Mouse (Mus musculus) hindbrain, embryonic 12.5 days (tissue): ENCODE measurements around the gene Slc22a13. TPM values are rescaled to one million over a fixed set of nuclear protein-coding genes. Genes with fewer than 3 reads are reported as not detected.

Source experiments
- ATAC-seq: fragments of 200-750 bp; cut with Nextera tagmentation; 2 replicates; pipeline ENCODE4 v1.8.0; 2017; ENCODE audit warnings: moderate TSS enrichment; ENCODE audit not compliant: low FRiP score
- H3K27ac ChIP-seq: fragments of 300-500 bp; sonication (generic); 2 replicates; pipeline ENCODE4 v1.5.1; 2016; ENCODE audit warnings: mild to moderate bottlenecking
- H3K27me3 ChIP-seq: fragments of 300-500 bp; sonication (generic); 2 replicates; pipeline ENCODE4 v1.6.1; 2016; ENCODE audit warnings: mild to moderate bottlenecking
- H3K36me3 ChIP-seq: fragments of 300-500 bp; sonication (generic); 2 replicates; pipeline ENCODE4 v1.6.1; 2016; ENCODE audit warnings: mild to moderate bottlenecking
- H3K4me1 ChIP-seq: fragments of 300-500 bp; sonication (generic); 2 replicates; pipeline ENCODE4 v1.6.1; 2016
- H3K4me2 ChIP-seq: fragments of 300-500 bp; sonication (generic); replicated peaks from 2 replicates; pipeline ENCODE4 v1.6.1; 2016; ENCODE audit warnings: mild to moderate bottlenecking
- H3K4me3 ChIP-seq: fragments of 300-500 bp; sonication (generic); 2 replicates; pipeline ENCODE4 v1.5.1; 2016; ENCODE audit warnings: mild to moderate bottlenecking
- H3K9ac ChIP-seq: fragments of 300-500 bp; sonication (generic); 2 replicates; pipeline ENCODE4 v1.6.1; 2016; ENCODE audit warnings: mild to moderate bottlenecking, moderate library complexity
- H3K9me3 ChIP-seq: fragments of 300-500 bp; sonication (generic); replicated peaks from 2 replicates; pipeline ENCODE4 v1.6.1; 2016; ENCODE audit warnings: mild to moderate bottlenecking
- WGBS: fragments of 180-500 bp; shearing (Covaris S2); methylation state at CpG from one replicate; pipeline ENCODE4 v1.1.7; 2016; 5-methylcytosine and 5-hydroxymethylcytosine counted together
- polyA plus RNA-seq: library from polyadenylated mRNA; unstranded; fragments of >200 nt; fragmentation: Nextera tagmentation; extraction: Ambion mirVana; gene quantifications from 2 replicates; pipeline ENCODE4 v1.2.1, GENCODE M21; 2016

The Slc22a13 gene
- polyA plus RNA-seq: 0.12 TPM in 1 of 2 replicates, not detected in the other

DNA sequence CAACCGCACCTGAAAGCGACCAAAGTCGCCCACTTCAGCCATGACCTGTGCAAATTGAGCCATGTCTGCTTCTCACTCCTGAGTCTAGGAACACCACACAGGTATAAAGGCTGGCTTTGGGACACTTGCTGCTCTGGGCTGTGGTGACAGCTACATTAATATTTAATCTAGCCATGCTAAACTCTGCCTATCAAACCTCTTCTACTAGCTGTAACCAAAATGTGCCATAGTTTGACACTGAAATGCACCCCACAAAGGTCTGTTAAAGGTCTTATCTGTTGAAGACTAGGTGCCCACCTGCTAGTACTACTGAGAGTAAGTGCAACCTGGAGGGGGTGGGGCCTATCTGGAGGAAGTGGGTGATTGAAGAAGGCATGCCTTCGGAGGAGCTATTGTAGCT lies at the start of gene Slc22a13:
Gene Slc22a13, minus strand, starts transcription at position 101 of the 400 bp plus-strand sequence.
- 100% methylated on average over 4 of the region's 4 CpGs for WGBS
- peaks cover 5% of the 10 kb centered on the region; the same call in 1 of the 2 replicates for H3K9me3 ChIP-seq
- no peak within 1 kb of the TSS for H3K27ac ChIP-seq
- no peak within 1 kb of the TSS for H3K4me2 ChIP-seq
- no peak within 1 kb of the TSS for H3K4me3 ChIP-seq
- H3K9ac ChIP-seq: no peak within 1 kb of the TSS
- H3K4me1 ChIP-seq: no peaks in the 10 kb centered on the region
- no peak for ATAC-seq
- no peaks in the 10 kb centered on the region for H3K27me3 ChIP-seq
- no peaks in the 10 kb centered on the region for H3K36me3 ChIP-seq

DNA sequence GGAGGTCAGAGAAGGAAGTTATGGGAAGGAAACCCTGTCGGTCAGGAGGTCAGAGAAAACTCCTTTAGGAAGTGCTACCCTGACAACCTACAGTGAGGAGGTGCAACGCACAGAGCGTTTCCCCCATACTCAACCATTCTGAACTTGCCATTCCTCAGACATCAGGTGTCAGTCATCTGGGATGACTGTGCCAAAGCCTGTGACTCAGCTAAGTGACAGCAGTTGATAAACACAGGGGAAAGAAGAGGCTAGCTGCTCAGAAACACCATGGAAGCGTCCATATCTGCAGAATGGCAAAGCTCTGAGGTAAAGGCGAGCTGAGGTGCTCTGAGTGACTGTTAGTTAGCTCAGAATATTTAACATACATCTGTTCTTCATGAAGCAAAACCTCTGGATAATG lies 49.2 kb upstream of the Slc22a13 start:
- H3K4me3 ChIP-seq: no peak overlapping the region
- no peaks in the 10 kb centered on the region for H3K4me1 ChIP-seq
- H3K4me2 ChIP-seq: no peak overlapping the region
- no peak overlapping the region for H3K27ac ChIP-seq
- no peak overlapping the region for H3K9ac ChIP-seq
- no peak for ATAC-seq
- no peaks in the 10 kb centered on the region for H3K27me3 ChIP-seq
- WGBS: 83% methylated on average over 5 of the region's 5 CpGs
- peaks cover 51% of the 10 kb centered on the region for H3K36me3 ChIP-seq
- H3K9me3 ChIP-seq: no peaks in the 10 kb centered on the region

DNA sequence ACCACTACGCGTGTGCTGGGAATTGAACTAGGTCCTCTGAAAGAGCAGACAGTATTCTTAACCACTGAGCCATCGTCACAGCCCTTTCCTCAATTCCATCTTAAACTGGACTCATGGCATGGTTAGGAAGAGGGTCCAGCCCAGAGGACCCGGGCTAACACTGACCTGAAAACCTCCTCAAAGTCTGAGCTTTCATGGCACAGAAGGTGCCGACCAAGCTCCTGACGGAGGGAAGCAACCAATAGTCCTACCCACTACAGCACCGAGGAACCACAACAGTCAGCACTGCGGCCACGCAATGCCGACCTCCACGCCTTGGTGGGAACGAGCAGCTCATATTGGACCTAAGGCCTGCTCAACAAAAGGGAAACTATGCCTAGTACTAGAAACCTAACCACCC lies 47.3 kb upstream of the Slc22a13 start:
- Histone ChIP-seq H3K4me3 (no peak overlapping the region), H3K4me2 (no peak overlapping the region), H3K4me1 (no peaks in the 10 kb centered on the region), H3K27me3 (no peaks in the 10 kb centered on the region), H3K27ac (no peak overlapping the region), H3K9ac (no peak overlapping the region), H3K9me3 (no peaks in the 10 kb centered on the region), H3K36me3 (peaks cover 54% of the 10 kb centered on the region)
- 97% methylated on average over 12 of the region's 12 CpGs for WGBS
- ATAC-seq: no peak

DNA sequence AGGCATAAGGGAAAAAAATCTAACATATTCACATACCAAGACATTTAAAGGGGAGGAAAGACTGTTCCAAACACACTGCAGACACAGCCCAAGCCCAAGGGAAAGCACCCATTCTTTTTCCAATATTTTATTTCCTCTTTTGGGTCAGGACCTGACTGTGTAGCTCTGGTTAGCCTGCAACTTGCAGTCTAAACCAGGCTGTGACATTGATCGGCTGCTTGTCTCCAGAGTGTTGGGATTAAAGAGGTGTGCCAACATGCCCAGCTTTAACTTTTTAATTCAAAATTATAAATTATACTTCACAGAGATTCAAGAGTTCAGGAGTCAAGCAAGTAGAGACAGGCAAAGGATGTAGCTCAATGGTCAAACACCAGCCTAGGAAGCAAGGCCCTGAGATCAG lies 46.2 kb upstream of the Slc22a13 start:
- no peak overlapping the region for H3K9ac ChIP-seq
- 91% methylated on average over 1 of the region's 1 CpGs for WGBS
- ATAC-seq: no peak
- no peak overlapping the region for H3K27ac ChIP-seq
- H3K27me3 ChIP-seq: no peaks in the 10 kb centered on the region
- H3K36me3 ChIP-seq: peaks cover 63% of the 10 kb centered on the region
- no peaks in the 10 kb centered on the region for H3K9me3 ChIP-seq
- no peak overlapping the region for H3K4me3 ChIP-seq
- no peak overlapping the region for H3K4me2 ChIP-seq
- no peaks in the 10 kb centered on the region for H3K4me1 ChIP-seq

DNA sequence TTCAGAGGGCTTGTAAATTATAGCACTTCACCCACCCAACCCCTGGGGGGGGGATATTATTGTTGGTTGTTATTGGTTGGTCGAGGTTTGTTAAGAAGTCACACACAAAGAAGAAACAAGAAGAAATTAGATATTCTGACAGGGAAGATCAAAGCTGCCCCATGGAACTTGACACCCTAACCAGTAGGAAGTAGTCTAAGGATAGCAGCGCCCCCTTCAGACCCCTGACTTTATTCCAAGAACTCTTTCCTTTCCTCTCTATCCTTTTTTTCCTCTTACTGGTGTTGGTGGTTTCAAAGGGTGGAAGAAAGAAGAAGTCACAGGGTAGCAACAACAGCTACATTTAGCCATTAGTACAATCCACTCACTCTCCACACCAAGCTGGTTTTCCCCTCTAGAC lies 45.3 kb upstream of the Slc22a13 start:
- H3K9me3 ChIP-seq: no peaks in the 10 kb centered on the region
- no peak overlapping the region for H3K9ac ChIP-seq
- H3K4me3 ChIP-seq: no peak overlapping the region
- H3K4me2 ChIP-seq: no peak overlapping the region
- 82% methylated on average over 2 of the region's 2 CpGs for WGBS
- H3K27ac ChIP-seq: no peak overlapping the region
- ATAC-seq: no peak
- H3K27me3 ChIP-seq: no peaks in the 10 kb centered on the region
- no peaks in the 10 kb centered on the region for H3K4me1 ChIP-seq
- peaks cover 63% of the 10 kb centered on the region for H3K36me3 ChIP-seq

DNA sequence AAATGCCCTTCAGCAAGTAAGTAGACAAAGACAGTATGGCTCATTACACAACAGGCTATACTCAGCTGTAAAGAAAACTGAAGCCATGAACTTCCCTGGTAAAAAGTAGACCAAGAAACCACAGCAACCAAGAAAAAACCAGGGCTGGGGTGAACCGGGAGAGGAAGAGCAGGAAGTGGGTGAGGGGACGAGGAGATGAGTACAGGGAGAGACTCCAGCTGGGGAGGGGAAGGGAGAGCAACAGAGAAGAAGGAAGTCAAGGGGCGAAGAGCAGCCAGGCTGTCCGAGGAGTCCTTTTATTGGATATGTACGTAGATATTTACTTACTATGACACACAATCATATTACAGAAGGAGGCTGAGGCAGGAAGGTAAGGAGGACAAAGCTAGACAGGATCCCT lies 39.1 kb upstream of the Slc22a13 start:
- peaks cover 48% of the 10 kb centered on the region for H3K36me3 ChIP-seq

DNA sequence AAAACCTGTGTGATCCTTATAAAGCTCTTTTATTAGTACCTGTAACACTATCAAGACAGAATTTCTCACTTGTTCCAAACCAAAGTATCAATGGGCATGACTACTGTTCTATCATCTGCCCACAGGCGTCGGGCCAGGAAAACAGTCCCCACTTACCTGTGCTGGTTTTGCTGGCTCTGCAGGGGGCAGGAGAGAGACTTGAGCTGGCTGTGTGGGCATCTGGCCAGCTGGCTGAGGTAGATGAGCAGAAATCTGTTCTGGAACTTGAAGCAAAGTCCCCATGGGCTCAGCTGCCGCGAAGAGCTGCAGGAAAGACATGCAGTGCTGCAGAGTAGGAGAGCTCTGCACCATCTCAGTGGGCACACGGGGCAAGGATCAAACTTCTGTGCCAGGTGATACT lies 37.9 kb upstream of the Slc22a13 start:
- 92% methylated on average over 5 of the region's 5 CpGs for whole genome bisulfite sequencing
- H3K36me3 ChIP-seq: peaks cover 59% of the 10 kb centered on the region
- H3K27me3 ChIP-seq: no peaks in the 10 kb centered on the region

More for the DNA sequence above, 39.1 kb upstream of the Slc22a13 start:
- Histone ChIP-seq H3K27ac (no peak overlapping the region), H3K4me1 (no peaks in the 10 kb centered on the region), H3K4me2 (no peak overlapping the region), H3K27me3 (no peaks in the 10 kb centered on the region), H3K4me3 (no peak overlapping the region), H3K9me3 (no peaks in the 10 kb centered on the region), H3K9ac (no peak overlapping the region)
- 88% methylated on average over 5 of the region's 5 CpGs for WGBS
- ATAC-seq: no peak

DNA sequence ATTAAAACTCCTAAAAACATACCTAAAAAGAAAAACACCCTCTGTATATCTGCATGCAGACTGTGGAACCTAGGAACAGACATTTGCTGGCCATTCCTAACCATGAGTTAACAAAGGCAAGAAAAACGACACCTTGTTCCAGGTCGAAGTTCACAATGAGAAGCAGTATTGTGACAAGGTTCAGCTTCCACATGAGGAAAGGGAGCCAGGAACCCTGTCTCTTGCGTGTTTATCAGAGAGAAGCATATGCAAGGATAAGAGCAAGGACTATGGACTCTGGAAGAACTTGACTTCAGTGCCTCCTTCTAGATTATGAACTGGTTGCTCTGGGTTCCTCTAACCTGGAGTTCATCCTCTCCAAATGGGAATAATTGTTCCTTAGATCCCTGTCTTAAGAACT lies 35.1 kb upstream of the Slc22a13 start:
- peaks cover 63% of the 10 kb centered on the region for H3K36me3 ChIP-seq

More for the DNA sequence above, 37.9 kb upstream of the Slc22a13 start:
- no peak for ATAC-seq
- no peak overlapping the region for H3K4me3 ChIP-seq
- no peaks in the 10 kb centered on the region for H3K9me3 ChIP-seq
- H3K9ac ChIP-seq: no peak overlapping the region
- no peak overlapping the region for H3K4me2 ChIP-seq
- H3K27ac ChIP-seq: no peak overlapping the region
- H3K4me1 ChIP-seq: no peaks in the 10 kb centered on the region

DNA sequence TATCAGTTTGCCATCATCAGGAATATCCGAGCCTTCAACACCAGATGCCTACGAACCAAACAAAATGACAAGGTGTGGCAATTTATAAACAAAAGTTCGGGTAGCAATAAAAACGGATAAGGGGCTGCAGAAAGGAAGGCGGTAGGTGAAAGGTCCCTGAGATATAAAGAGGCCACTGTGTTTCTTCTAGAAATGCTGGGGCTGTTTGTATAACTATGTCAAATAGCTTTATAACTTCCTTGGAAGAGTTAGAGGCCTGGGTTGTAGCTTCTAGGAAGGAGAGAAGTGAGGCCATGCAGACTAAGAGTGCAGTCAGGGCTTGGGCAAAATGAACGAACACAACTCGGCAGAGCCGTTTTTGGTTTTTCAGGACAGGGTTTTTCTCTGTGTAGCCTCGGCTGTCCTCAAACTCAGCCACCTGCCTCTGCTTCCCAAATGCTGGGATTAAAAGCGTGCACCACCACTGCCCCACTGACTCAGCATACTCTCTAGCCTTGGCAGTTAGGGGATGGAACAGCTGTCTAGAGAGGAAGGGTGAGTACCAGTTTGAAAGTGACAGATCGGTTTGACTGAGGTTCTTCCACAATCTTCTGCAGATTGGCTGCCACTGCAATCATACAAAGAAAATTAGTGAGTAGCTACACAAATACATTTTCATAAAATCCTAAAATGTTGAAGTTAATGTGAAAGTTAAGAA lies 32.4 kb upstream of the Slc22a13 start:
- Histone ChIP-seq H3K27me3 (no peaks in the 10 kb centered on the region), H3K4me1 (no peaks in the 10 kb centered on the region), H3K4me3 (no peak overlapping the region), H3K27ac (no peak overlapping the region), H3K36me3 (peaks cover 54% of the 10 kb centered on the region), H3K9ac (no peak overlapping the region), H3K4me2 (no peak overlapping the region), H3K9me3 (no peaks in the 10 kb centered on the region)
- no peak for ATAC-seq
- 92% methylated on average over 11 of the region's 11 CpGs for WGBS

More for the DNA sequence above, 35.1 kb upstream of the Slc22a13 start:
- no peak for ATAC-seq
- H3K4me1 ChIP-seq: no peaks in the 10 kb centered on the region
- H3K9ac ChIP-seq: no peak overlapping the region
- H3K27me3 ChIP-seq: no peaks in the 10 kb centered on the region
- no peak overlapping the region for H3K4me2 ChIP-seq
- no peak overlapping the region for H3K27ac ChIP-seq
- 89% methylated on average over 3 of the region's 3 CpGs for WGBS
- H3K9me3 ChIP-seq: no peaks in the 10 kb centered on the region
- H3K4me3 ChIP-seq: no peak overlapping the region

DNA sequence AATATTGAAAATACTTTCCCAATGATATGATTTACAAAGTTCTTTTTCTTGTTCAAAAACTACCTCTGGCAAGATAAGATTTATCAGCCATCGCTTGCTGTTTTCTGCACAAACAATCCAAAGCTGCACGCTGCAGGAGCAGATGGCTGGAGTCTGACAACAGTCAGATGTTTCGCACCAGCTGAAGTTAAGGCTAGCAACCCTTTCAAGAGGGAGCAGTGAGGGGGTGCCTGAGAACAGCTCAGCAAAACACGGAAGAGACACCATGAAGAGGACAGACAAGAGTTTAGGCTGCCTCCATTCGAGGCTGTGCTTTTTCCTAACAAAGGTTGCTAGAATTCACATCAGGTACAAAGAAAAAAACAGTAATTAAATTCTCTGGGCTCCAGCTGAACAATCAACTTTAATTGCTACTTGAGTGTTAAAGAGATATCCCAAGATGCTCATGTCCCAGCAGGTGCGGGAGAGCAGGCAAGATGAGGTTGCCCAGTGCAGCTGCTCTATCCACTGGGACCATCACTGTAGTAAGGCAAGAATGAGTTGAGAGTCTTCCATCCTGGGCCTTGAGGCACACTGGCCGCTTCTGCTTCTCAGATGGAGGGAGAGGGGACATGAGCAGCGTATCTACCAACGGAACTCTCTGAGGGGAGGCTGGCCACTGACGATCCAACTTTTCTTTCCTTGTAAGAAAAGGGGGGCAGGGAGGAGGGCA lies 31.5 kb upstream of the Slc22a13 start:
- no peaks in the 10 kb centered on the region for H3K9me3 ChIP-seq
- peaks cover 48% of the 10 kb centered on the region for H3K36me3 ChIP-seq
- no peak overlapping the region for H3K9ac ChIP-seq
- WGBS: 88% methylated on average over 10 of the region's 10 CpGs
- ATAC-seq: no peak
- no peak overlapping the region for H3K4me2 ChIP-seq
- H3K4me3 ChIP-seq: no peak overlapping the region
- no peaks in the 10 kb centered on the region for H3K27me3 ChIP-seq
- H3K27ac ChIP-seq: no peak overlapping the region
- H3K4me1 ChIP-seq: no peaks in the 10 kb centered on the region

DNA sequence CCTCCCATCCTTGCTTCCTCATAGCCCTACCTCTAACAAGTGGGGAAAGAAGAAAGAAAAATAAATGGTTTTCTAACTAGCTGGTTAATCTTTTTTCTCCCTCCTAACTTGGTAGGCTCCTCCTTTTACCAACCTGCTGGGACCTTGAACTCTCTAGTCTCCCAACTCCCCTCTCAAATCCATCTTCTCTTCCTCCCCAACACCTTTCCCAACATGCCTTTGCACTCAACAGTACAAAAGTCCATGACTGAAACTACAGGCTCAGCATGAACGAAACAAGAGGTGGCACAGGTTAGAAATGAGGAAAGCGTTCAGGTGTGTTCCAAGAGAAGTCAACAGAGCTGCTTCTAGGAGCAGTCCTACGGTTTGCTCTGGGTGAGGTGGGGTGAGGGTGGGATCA lies 30.4 kb upstream of the Slc22a13 start:
- H3K9ac ChIP-seq: no peak overlapping the region
- peaks cover 43% of the 10 kb centered on the region for H3K36me3 ChIP-seq
- H3K4me1 ChIP-seq: no peaks in the 10 kb centered on the region

DNA sequence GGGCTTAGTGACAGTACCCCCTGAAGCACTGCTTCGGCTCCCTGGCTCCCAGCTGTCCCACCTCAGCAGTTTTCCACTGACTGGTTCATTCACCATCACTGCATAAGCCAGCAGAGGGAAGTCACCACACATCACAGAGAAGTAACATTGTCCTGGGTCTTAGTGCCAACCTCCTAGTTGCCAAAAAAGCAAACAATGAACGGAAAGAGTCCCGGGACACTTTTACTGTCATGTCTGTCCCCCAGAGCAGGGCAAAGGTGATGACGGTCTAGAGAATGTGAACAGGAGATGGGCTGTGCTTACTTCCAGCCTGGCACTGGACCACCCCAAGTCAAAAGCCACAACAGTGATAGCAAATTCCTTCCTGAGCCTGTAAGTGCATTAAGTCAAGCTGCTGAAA lies 29.9 kb upstream of the Slc22a13 start:
- Histone ChIP-seq H3K4me2 (no peak overlapping the region), H3K4me3 (no peak overlapping the region), H3K36me3 (peaks cover 40% of the 10 kb centered on the region), H3K4me1 (no peaks in the 10 kb centered on the region), H3K27ac (no peak overlapping the region), H3K9ac (no peak overlapping the region), H3K27me3 (no peaks in the 10 kb centered on the region), H3K9me3 (no peaks in the 10 kb centered on the region)
- no peak for ATAC-seq
- 88% methylated on average over 4 of the region's 4 CpGs for WGBS

More for the DNA sequence above, 30.4 kb upstream of the Slc22a13 start:
- no peak overlapping the region for H3K27ac ChIP-seq
- no peak overlapping the region for H3K4me2 ChIP-seq
- ATAC-seq: no peak
- H3K4me3 ChIP-seq: no peak overlapping the region
- no peaks in the 10 kb centered on the region for H3K27me3 ChIP-seq
- 93% methylated on average over 3 of the region's 3 CpGs for WGBS
- H3K9me3 ChIP-seq: no peaks in the 10 kb centered on the region

DNA sequence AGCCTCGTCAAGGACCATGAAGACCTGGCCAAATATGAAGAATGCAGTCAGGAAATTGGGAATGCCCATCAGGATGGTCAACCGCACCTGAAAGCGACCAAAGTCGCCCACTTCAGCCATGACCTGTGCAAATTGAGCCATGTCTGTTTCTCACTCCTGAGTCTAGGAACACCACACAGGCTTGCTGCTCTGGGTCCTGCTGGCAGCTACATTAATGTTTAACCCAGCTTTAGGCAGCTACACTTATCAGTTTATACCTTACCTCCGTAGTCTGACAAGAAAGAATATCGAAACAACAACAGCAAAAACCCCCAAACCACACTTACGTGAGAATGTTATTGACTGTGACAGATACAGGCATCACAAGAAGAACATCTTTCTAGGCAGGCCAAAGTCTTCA lies 22.7 kb upstream of the Slc22a13 start:
- ATAC-seq: no peak
- 95% methylated on average over 7 of the region's 7 CpGs for WGBS

More for the DNA sequence above, 22.7 kb upstream of the Slc22a13 start:
- H3K27me3 ChIP-seq: no peaks in the 10 kb centered on the region
- no peak overlapping the region for H3K27ac ChIP-seq
- H3K4me3 ChIP-seq: no peak overlapping the region
- no peak overlapping the region for H3K9ac ChIP-seq
- no peaks in the 10 kb centered on the region for H3K4me1 ChIP-seq
- no peaks in the 10 kb centered on the region for H3K9me3 ChIP-seq
- no peaks in the 10 kb centered on the region for H3K36me3 ChIP-seq
- H3K4me2 ChIP-seq: no peak overlapping the region
